Mouse (Mus musculus) adrenal gland, adult 2 months (tissue): ENCODE results near the gene Gigyf2. TPM values are rescaled to one million over a fixed set of nuclear protein-coding genes. Genes with fewer than 3 reads are reported as not detected.

Source experiments
- DNase-seq: peaks from one replicate; pipeline ENCODE4 v3.0.0; 2021
- polyA plus RNA-seq: library from polyadenylated mRNA; depleted of rRNA; stranded (reverse); fragments of >200 nt; gene quantifications from 2 replicates; pipeline ENCODE4 v1.2.3, GENCODE M21; 2012
- total RNA-seq, 2 experiments: library from RNA; stranded (reverse); gene quantifications; 2 replicates each; pipeline ENCODE4 v1.2.3; 2021

Gene Gigyf2
- total and polyA plus RNA-seq, 3 experiments: 24.7 to 95.5 (median 66.6) TPM

- peak; percentile 83 for DNase-seq
These were observed 10.1 kb upstream of the Gigyf2 start for GRCm38 (mm10) chr1:87316672-87317071.

GRCm38 (mm10) chr1:87321071-87321470 lies 5.7 kb upstream of the Gigyf2 start:
- DNase-seq: no peak

DNA sequence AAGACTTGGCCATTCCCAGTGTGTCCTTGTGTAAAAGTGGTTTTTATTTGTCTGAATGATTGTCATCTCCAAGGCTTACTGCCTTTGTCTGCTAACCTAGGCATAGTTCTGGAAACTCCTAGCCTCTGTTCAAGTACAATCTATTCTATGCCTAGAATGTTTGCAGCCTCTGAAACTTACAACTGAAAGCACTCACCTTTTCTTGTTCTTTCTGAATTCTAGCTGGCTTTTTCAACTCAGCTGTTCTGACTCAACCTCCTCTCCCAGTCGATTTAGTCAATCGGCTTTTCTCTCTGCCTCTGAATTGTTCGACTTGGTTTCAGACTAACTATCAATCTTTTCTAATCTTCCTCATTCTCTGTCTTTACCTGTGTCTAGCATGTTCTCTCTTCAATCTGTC lies 4.0 kb upstream of the Gigyf2 start:
- no peak for DNase-seq

DNA sequence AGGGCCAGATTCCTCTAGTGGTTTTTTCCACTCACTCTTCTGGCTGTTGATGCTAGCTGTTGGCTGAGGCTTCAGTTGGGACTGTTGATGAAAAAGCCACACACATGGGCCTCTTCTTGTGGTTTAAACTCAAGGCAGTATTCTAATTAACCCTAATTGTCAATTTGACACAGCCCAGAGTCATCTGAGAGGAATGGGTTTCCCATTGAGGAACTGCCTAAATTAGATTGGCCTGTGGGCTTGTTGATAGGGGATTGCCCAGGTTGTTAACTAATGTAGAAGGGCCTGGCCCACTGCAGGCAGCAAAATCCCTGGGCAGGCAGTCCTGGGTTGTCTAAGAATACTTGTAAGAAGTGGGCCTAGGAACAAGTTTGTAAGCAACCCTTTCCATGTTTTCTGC lies 2.1 kb upstream of the Gigyf2 start:
- no peak for DNase-seq

DNA sequence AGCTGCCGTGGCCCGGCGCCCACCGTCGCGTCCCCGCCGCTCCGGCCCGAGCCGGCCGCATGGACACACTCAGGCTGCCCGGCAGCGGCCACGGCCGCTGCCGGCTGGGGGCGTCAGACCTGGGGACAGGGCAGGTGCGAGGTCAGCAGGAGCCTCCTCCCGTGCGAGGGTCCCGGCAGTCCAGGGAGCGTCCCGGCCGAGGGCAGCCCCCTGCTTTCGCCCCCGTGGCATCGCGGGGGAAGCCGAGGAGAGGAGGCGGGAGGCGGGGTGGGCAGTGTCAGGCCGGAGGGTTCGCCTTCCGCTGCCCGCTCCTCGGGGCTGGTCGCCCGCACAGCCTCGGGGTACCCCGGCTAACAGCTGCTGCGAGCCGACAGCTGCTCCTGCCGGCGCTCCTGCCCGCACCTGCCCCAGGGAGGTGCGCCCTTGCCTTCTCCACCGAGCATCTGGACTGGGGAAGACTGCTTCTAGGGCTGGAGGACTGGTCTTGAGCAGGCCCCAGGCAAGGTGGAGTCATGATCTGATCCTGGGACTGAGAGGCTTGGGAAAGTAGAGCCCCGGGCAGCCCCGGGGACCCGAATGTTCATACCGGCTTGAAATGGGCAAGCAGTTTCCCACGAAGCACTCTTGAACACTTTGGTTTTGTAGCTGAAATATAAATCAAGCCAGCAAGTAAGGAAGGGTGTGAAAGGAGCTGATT lies 515 bp downstream of the Gigyf2 start:
- no peak for DNase-seq

GRCm38 (mm10) chr1:87331774-87332173 lies 5.0 kb downstream of the Gigyf2 start:
- DNase-seq: no peak

DNA sequence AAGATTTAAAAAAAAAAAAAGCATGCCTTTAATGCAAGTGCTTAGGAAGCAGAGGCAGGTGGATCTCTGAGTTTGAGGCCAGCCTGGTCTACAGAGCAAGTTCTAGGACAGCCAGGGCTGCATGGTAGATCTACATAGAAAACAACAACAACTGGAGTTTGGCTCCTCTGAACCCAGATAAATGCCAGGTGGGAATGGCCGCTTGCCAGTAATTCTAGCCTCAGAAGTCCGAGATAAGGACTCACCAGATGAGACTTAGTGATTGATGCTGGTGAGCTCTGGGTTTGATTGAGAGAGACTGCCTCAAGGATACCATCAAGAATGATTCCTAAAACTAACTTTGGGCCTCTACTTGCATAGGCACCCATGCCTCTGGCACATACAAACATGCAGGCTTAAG lies 23.8 kb downstream of the Gigyf2 start:
- DNase-seq: peak; percentile 31

- DNase-seq: no peak
These were observed 33.5 kb downstream of the Gigyf2 start for GRCm38 (mm10) chr1:87360276-87360675.

- DNase-seq: no peak
These were observed 51.3 kb downstream of the Gigyf2 start for GRCm38 (mm10) chr1:87378024-87378560.

DNA sequence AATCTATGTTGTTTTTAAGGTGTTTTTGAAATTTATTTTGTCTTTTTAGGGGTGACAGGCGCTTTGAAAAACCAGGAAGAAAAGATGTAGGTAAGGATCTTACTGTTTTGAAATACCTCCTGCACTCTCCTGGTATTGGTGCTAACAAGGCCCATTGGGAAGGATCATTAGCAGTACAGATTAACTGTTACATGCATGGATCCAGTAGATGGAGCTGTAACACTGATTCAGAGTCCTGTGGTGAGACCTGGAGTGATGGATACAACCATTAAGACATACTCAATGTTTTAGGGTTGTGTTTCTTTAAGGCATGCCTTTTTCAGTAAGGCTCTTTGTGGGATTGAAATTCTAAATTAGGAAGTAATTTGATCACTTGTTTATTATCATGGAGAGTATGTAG lies 53.1 kb downstream of the Gigyf2 start:
- no peak for DNase-seq

DNA sequence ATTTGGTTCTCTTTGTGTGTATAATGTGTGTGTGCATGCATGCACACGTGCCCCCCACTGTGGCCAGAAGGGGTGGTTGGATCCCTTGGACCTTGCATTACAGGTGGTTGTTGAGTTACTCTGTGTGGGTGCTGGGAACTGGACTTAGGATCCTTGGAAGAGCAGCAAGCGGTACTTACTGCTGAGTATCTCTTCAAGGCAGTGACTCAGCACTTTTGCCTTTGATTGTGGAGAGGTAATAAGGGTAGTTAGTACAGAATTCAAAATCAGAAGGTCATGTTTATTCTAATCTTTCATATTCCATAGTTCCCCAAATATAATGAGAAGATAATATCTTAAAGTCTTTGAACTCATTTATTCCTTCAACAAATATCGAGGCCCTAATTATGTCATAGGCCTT lies 54.4 kb downstream of the Gigyf2 start:
- DNase-seq: no peak

DNA sequence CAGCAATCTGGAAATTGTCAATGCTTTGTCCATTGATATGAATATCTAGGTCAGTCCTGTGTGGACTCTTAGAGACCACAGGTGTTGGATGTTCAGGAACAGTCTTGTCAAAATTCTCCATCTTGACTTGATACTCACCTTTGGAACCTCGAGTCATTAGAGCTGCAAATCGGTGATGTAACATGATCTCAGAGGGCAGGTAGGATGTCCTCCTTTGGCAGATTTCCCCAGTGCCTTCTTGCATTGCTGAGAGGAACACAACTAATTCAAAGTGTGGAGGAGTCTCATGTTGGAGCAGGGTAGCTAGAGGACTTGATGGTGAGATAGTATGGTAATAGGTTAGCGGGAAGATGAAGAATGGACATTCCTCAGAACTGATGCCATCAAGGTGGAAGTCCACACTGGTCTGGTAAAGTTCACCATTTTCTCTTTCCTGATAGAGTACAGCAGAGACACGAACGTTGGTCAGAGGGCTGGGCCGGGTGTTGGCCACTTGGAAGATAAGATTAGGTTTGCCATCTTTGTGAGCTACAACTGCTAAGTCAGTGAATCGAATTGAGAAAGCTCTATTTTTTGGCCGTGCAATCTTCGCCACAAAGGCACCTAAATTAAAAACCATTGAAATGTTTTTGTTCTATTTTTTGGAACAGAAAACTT lies 59.8 kb downstream of the Gigyf2 start:
- DNase-seq: no peak

- DNase-seq: no peak
These were observed 66.8 kb downstream of the Gigyf2 start for GRCm38 (mm10) chr1:87393444-87394195.

DNA sequence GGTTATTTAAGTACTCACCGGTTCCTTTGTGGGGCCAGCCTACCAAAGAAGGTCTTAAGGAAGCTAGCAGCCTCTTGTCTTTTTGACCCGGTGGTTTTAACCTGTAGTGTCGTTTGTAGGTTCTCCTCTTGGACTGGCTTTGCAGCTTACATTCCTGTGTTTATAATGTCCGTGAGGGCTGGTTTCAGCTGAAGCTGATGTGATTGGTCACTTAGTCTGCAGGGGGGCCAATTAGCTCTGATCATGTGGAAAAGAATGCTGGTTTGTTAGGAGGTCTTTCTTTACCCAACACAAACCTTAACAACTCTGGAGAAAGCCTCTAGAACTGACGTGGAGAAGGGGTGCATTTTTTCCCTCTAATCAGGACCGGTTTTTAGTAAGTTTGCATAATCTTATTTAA lies 67.8 kb downstream of the Gigyf2 start, which contains the start of gene Kcnj13:
Gene Kcnj13 (minus strand): TSS at position 136 of the 400 bp plus-strand sequence.
- DNase-seq: no peak

GRCm38 (mm10) chr1:87396923-87397586 lies 70.3 kb downstream of the Gigyf2 start:
- no peak for DNase-seq

GRCm38 (mm10) chr1:87404710-87405109 lies 77.9 kb downstream of the Gigyf2 start:
- DNase-seq: no peak

DNA sequence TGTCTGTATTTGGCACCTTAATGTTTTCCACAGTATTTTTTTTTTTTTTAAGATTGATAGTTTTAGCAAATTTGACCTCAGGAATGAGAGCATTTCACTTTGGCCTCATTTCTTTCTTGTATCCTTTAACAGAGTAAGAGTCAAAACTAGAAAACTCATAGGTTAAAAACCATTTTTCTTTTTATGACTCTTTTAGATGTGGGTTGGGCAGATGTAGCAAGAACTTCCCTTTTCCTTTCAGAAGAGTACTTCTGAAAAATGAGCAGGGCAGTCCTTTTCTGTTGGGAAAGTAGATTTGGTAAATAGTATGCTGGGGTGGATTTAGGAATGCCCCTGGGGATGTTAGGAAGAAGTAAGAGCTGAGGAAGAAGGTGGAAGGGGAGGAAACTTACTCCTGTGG lies 79.2 kb downstream of the Gigyf2 start:
- no peak for DNase-seq

GRCm38 (mm10) chr1:87409380-87409779 lies 82.6 kb downstream of the Gigyf2 start:
- DNase-seq: no peak

DNA sequence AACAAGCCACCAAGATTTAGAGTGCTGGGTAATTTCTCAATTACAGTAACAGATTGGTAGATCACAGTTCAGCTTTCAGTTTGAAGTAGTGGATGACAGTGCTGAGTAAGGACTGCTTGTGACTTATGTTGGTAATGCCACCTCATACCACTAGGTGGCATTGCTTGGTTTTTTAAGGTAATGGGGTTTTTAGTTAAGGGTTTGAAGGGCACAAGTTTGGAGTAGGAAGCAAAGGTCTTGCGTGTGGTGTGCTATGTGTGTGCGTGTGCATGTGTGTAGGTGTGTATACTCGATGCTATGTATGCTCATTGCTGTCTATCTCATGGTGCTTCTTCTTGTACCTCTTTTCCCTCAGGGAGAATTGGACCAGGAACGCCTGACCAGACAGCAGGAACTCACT lies 91.9 kb downstream of the Gigyf2 start:
- no peak for DNase-seq

DNA sequence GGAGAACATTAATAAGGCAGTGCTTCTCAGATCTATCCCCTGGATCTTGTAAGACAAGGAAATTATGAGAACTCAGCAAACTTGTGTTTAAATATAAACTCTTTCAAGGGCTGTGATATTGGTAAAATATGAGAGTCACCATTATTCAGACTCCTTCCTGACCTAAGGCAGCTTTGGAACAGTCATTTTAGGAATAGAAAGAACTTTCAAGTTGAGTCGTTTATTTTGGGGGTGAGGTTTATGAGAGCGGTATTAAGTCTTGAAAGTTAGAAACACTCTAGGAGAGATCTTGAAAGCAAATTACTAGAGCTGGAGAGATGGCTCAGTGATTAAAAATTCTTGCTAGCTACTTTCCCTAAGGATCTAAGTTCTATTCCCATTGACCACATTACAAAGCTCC lies 108.3 kb downstream of the Gigyf2 start:
- DNase-seq: no peak

GRCm38 (mm10) chr1:87436583-87436982 lies 109.8 kb downstream of the Gigyf2 start:
- DNase-seq: no peak
